Mouse (Mus musculus): ENCODE data around the gene Rpl36a. TPM values are rescaled to one million over a fixed set of nuclear protein-coding genes. Genes with fewer than 3 reads are reported as not detected.
"Not testable (repeated sequence)": the region's sequence is repeated elsewhere in the genome, so short reads cannot be mapped to it uniquely, and the experiment has no call there.

Rpl36a gene
- 252 and 287 TPM in 2 replicates for polyA plus RNA-seq (2016; fragmentation: Nextera tagmentation; extraction: Ambion mirVana)

GRCm38 (mm10) chrX:134585103-134586002 lies at the start of gene Rpl36a:
TSS of gene Rpl36a (plus strand) at chrX:134585654.
- Histone ChIP-seq H3K27ac (peak within 1 kb of the TSS; percentile 87), H3K9me3 (no peaks in the 10 kb centered on the region), H3K27me3 (ENCODE audit: insufficient read depth, poor library complexity, severe bottlenecking) (no peaks in the 10 kb centered on the region), H3K36me3 (peaks cover 7% of the 10 kb centered on the region), H3K4me3 (peak within 1 kb of the TSS; percentile 66), H3K4me1 (no peaks in the 10 kb centered on the region)
- WGBS = 15% methylated on average over 45 of the region's 45 CpGs
- peak; percentile 95 for DNase-seq (ENCODE audit: low spot score)

- not testable (repeated sequence) for H3K4me1 ChIP-seq; DNase-seq (ENCODE audit: low spot score); H3K27ac ChIP-seq; H3K9me3 ChIP-seq; H3K27me3 ChIP-seq (ENCODE audit: insufficient read depth, poor library complexity, severe bottlenecking)
- Histone ChIP-seq H3K36me3 (peaks cover 15% of the 10 kb centered on the region), H3K4me3 (peak overlapping the region; percentile 64; the same call in 1 of the 2 replicates)
- 89% methylated on average over 10 of the region's 10 CpGs for WGBS
Measured at GRCm38 (mm10) chrX:134539795-134540194, 45.7 kb upstream of the Rpl36a start.

GRCm38 (mm10) chrX:134540414-134541135 lies 44.9 kb upstream of the Rpl36a start:
- DNase-seq (ENCODE audit: low spot score) = no peak
- H3K4me3 ChIP-seq = peak overlapping the region; percentile 64
- peaks cover 12% of the 10 kb centered on the region for H3K36me3 ChIP-seq
- H3K27ac ChIP-seq = peak overlapping the region; percentile 86
- H3K27me3 ChIP-seq (ENCODE audit: insufficient read depth, poor library complexity, severe bottlenecking) = no peaks in the 10 kb centered on the region
- no peaks in the 10 kb centered on the region for H3K9me3 ChIP-seq
- WGBS = 24% methylated on average over 11 of the region's 12 CpGs
- H3K4me1 ChIP-seq = no peaks in the 10 kb centered on the region

GRCm38 (mm10) chrX:134541145-134541954 lies 44.1 kb upstream of the Rpl36a start, which contains the start of gene Timm8a1:
TSS of gene Timm8a1 (minus strand) at chrX:134541865.
- 15% methylated on average over 49 of the region's 61 CpGs for WGBS
- Histone ChIP-seq H3K36me3 (peaks cover 7% of the 10 kb centered on the region; the same call in 1 of the 2 replicates), H3K4me1 (no peaks in the 10 kb centered on the region), H3K9me3 (no peaks in the 10 kb centered on the region), H3K27ac (peak within 1 kb of the TSS; percentile 91), H3K27me3 (ENCODE audit: insufficient read depth, poor library complexity, severe bottlenecking) (no peaks in the 10 kb centered on the region), H3K4me3 (peak within 1 kb of the TSS; percentile 64)
- peak; percentile 93 for DNase-seq (ENCODE audit: low spot score)

DNA sequence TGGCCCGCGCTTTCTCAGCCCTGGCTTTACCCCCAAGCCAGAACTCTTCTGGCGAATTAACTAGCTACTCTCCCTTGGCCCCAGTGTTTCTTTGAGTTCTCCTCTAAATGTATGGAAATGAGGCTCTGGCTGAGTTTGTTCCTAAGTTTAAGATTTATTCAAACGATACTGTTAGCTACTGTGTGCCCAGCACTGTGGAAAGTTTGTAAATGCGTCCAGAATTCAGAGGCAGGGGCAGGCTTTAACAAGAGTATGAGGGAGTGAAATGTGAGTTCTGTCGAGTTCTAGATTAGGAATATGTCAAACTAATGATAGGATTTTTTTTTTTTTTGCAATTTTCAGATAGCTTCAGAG lies 43.5 kb upstream of the Rpl36a start:
- WGBS = 22% methylated on average over 6 of the region's 6 CpGs
- no peaks in the 10 kb centered on the region for H3K4me1 ChIP-seq
- peak overlapping the region; percentile 91 for H3K27ac ChIP-seq
- H3K36me3 ChIP-seq = 0 out of 2 replicates have a peak, but pooled peaks cover 1% of the 10 kb centered on the region
- no peaks in the 10 kb centered on the region for H3K9me3 ChIP-seq
- DNase-seq (ENCODE audit: low spot score) = no peak
- no peaks in the 10 kb centered on the region for H3K27me3 ChIP-seq (ENCODE audit: insufficient read depth, poor library complexity, severe bottlenecking)
- H3K4me3 ChIP-seq = peak overlapping the region; percentile 64

DNA sequence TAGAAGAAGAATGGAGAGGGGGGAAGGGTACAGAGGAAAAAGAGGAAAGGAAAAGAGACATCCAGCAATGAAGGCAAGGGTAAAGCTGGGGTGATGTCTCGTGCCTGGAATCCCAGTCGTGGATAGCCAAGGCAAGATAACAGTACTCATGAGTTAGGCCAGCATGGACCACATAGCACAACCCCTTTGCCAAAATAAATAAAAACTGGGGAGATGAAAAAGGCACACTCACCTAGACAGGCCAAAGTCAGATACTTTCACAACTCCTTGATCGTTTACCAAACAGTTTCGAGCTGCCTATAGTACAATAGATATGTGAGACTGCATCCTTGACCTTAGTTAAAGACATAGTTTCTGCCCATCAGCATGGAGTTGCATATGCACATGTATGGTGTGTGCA lies 38.1 kb upstream of the Rpl36a start:
- no peaks in the 10 kb centered on the region for H3K27me3 ChIP-seq (ENCODE audit: insufficient read depth, poor library complexity, severe bottlenecking)
- H3K9me3 ChIP-seq = no peaks in the 10 kb centered on the region
- 84% methylated on average over 4 of the region's 4 CpGs for WGBS
- H3K4me3 ChIP-seq = no peak overlapping the region
- no peak for DNase-seq (ENCODE audit: low spot score)
- H3K27ac ChIP-seq = no peak overlapping the region
- H3K36me3 ChIP-seq = no peaks in the 10 kb centered on the region
- no peaks in the 10 kb centered on the region for H3K4me1 ChIP-seq

DNA sequence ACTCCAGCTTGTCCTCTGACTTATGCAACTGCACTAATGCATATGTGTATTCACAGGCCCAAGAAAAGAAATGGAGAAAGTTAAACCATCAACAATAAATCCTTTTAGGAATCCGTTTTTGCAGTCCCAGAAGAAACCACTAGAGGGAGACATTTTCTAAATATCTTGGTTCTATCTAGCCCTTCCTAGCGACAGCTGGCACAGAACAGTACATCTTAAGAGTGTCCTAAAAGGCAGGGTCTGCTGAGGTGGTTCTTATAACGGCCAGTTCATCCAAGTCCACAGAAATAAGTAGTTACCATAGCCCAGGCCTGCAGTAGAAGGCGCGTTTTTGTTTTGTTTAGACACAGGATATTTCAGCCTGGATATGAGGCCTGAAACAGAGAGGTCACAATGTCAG lies 34.6 kb upstream of the Rpl36a start:
- Histone ChIP-seq H3K27ac (no peak overlapping the region), H3K27me3 (ENCODE audit: insufficient read depth, poor library complexity, severe bottlenecking) (no peaks in the 10 kb centered on the region), H3K9me3 (no peaks in the 10 kb centered on the region), H3K36me3 (no peaks in the 10 kb centered on the region), H3K4me3 (no peak overlapping the region), H3K4me1 (no peaks in the 10 kb centered on the region)
- WGBS = 18% methylated on average over 5 of the region's 5 CpGs
- no peak for DNase-seq (ENCODE audit: low spot score)

DNA sequence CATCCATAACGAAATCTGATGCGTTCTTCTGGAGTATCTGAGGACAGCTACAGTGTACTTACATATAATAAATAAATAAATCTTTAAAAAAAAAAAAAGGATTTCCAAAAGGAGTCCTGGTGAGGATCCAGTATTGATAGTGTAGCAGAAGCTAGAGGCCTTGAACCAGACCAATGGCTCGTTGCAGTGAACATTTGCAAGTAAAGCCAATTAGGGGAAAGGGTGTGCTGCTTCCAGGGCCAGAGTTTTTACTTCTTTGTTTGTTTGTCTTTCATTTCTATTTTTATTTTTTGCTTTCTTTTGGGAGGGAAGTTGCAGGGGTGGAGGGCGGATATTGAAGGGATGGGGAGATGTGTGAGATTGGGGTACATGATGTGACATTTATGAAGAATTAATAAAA lies 32.1 kb upstream of the Rpl36a start:
- WGBS = 84% methylated on average over 4 of the region's 4 CpGs
- H3K9me3 ChIP-seq = no peaks in the 10 kb centered on the region

DNA sequence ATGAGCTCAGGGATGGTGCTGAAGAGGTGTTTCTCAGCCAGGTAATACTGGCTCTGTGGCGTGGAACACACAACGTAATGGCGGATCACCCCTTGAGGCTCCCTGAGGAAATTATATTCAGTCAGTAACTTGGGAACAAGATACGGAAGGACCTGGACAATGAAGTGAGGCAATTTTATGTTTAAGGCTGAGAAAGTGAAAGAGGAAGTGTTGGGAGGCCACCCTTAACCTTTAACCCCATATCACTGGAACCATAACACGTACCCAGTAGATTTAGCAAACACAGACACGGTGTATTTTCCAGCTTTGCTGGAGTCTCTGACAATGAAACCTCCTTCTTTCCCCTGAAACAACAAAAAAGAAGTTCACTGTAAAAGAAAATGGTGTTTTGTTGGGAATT lies 31.0 kb upstream of the Rpl36a start:
- no peaks in the 10 kb centered on the region for H3K27me3 ChIP-seq (ENCODE audit: insufficient read depth, poor library complexity, severe bottlenecking)
- no peaks in the 10 kb centered on the region for H3K36me3 ChIP-seq
- no peak overlapping the region for H3K4me3 ChIP-seq
- no peak for DNase-seq (ENCODE audit: low spot score)
- H3K9me3 ChIP-seq = no peaks in the 10 kb centered on the region
- 70% methylated on average over 6 of the region's 6 CpGs for WGBS
- H3K27ac ChIP-seq = no peak overlapping the region
- no peaks in the 10 kb centered on the region for H3K4me1 ChIP-seq

More for the DNA sequence above, 32.1 kb upstream of the Rpl36a start:
- Histone ChIP-seq H3K27me3 (ENCODE audit: insufficient read depth, poor library complexity, severe bottlenecking) (no peaks in the 10 kb centered on the region), H3K4me3 (no peak overlapping the region), H3K4me1 (no peaks in the 10 kb centered on the region), H3K27ac (no peak overlapping the region), H3K36me3 (no peaks in the 10 kb centered on the region)
- no peak for DNase-seq (ENCODE audit: low spot score)

DNA sequence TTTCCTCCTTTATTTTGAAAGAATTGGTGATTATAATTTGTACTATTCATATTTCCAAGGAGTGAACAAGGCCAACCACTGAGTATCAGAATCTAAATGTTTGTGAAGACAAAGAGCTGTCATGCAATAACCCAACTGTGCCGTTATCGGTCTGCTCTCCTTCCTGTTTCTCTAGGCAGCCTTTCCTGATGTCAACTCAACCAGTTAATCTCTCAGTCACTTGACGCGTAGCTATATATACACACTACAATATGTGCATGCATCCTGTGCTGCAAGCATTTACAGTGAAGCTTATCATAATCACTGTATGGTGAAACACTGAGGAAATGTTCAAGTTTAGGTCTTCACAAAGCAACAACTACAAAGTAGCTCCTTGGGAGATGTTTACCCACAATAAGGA lies 21.1 kb upstream of the Rpl36a start:
- 74% methylated on average over 4 of the region's 4 CpGs for WGBS
- no peaks in the 10 kb centered on the region for H3K36me3 ChIP-seq
- H3K4me3 ChIP-seq = no peak overlapping the region
- no peaks in the 10 kb centered on the region for H3K9me3 ChIP-seq
- no peak overlapping the region for H3K27ac ChIP-seq
- DNase-seq (ENCODE audit: low spot score) = no peak
- H3K27me3 ChIP-seq (ENCODE audit: insufficient read depth, poor library complexity, severe bottlenecking) = no peaks in the 10 kb centered on the region
- H3K4me1 ChIP-seq = no peaks in the 10 kb centered on the region

- Histone ChIP-seq H3K9me3 (no peaks in the 10 kb centered on the region), H3K4me1 (no peaks in the 10 kb centered on the region), H3K4me3 (no peak overlapping the region), H3K36me3 (no peaks in the 10 kb centered on the region), H3K27ac (no peak overlapping the region), H3K27me3 (ENCODE audit: insufficient read depth, poor library complexity, severe bottlenecking) (no peaks in the 10 kb centered on the region)
- WGBS = 76% methylated on average over 8 of the region's 8 CpGs
- DNase-seq (ENCODE audit: low spot score) = no peak
Measured at GRCm38 (mm10) chrX:134566536-134567222, 18.8 kb upstream of the Rpl36a start.

GRCm38 (mm10) chrX:134577896-134578295 lies 7.6 kb upstream of the Rpl36a start:
- H3K27me3 ChIP-seq (ENCODE audit: insufficient read depth, poor library complexity, severe bottlenecking) = no peaks in the 10 kb centered on the region
- H3K4me3 ChIP-seq = no peak overlapping the region
- 87% methylated on average over 4 of the region's 4 CpGs for WGBS
- no peak overlapping the region for H3K27ac ChIP-seq
- DNase-seq (ENCODE audit: low spot score) = no peak
- no peaks in the 10 kb centered on the region for H3K9me3 ChIP-seq
- no peaks in the 10 kb centered on the region for H3K36me3 ChIP-seq
- no peaks in the 10 kb centered on the region for H3K4me1 ChIP-seq
